In genomic region chr13:23585029-23585441, GRCm38 (mm10) we compare ENCODE assay signal across 8 mouse cellular contexts. TPM values are rescaled to one million over a fixed set of nuclear protein-coding genes. Genes with fewer than 3 reads are reported as not detected.
DNase-seq lines count a peak whose midpoint lies in the region; ATAC-seq and TF ChIP-seq lines count a peak whose summit lies in the region.

No protein-coding gene starts in this region.

- intact Hi-C loops in heart, postnatal 14 days (cut with DNase I) = loop anchor here (5.0 to 10.0 kb wide), 2 partner anchors 37 to 1830 kb away; partner anchors contain the start of genes Hist1h1e, Hist1h2ak, Hist1h2be and Hist1h2bn

- peak overlapping the region; percentile 99 for H3K27ac ChIP-seq in forebrain, embryonic 13.5 days
- peak overlapping the region; percentile 95 for H3K27ac ChIP-seq in layer of hippocampus, adult 2 months
- peak overlapping the region; percentile 98 for H3K27ac ChIP-seq in lung, embryonic 16.5 days (ENCODE audit: low read length)

- H3K4me3 ChIP-seq in forebrain, embryonic 13.5 days = peak overlapping the region; percentile 50
- peak overlapping the region; percentile 64 for H3K4me3 ChIP-seq in layer of hippocampus, adult 2 months
- H3K4me3 ChIP-seq in lung, embryonic 16.5 days (ENCODE audit: low read length) = peak overlapping the region; percentile 51

- WGBS in forebrain, embryonic 13.5 days = under 1% methylated on average over 21 of the region's 21 CpGs
- WGBS in lung, embryonic 16.5 days = under 1% methylated on average over 21 of the region's 21 CpGs

- peak overlapping the region; percentile 85 for H3K9ac ChIP-seq in forebrain, embryonic 13.5 days
- H3K9ac ChIP-seq in lung, embryonic 16.5 days (ENCODE audit: low read length) = peak overlapping the region; percentile 80

- H3K4me1 ChIP-seq in forebrain, embryonic 13.5 days = peaks cover 40% of the 10 kb centered on the region
- peaks cover 26% of the 10 kb centered on the region for H3K4me1 ChIP-seq in lung, embryonic 16.5 days (replicated peaks; ENCODE audit: control insufficient read depth, insufficient read depth, low read length)

- 0 out of 2 replicates have a peak, but pooled peaks have one; percentile 11 for ATAC-seq in forebrain, embryonic 13.5 days
- ATAC-seq in lung, embryonic 16.5 days (ENCODE audit: low read depth) = 0 out of 2 replicates have a peak, but pooled peaks have one; percentile 6

- H3K9me3 ChIP-seq in forebrain, embryonic 13.5 days (replicated peaks) = no peaks in the 10 kb centered on the region
- no peaks in the 10 kb centered on the region for H3K9me3 ChIP-seq in lung, embryonic 16.5 days (ENCODE audit: control insufficient read depth, low read length)

- no peaks in the 10 kb centered on the region for H3K27me3 ChIP-seq in forebrain, embryonic 13.5 days
- no peaks in the 10 kb centered on the region for H3K27me3 ChIP-seq in lung, embryonic 16.5 days (ENCODE audit: control insufficient read depth, insufficient read depth, low read depth, low read length)

- no peaks in the 10 kb centered on the region for H3K36me3 ChIP-seq in forebrain, embryonic 13.5 days (ENCODE audit: poor library complexity, severe bottlenecking)
- no peaks in the 10 kb centered on the region for H3K36me3 ChIP-seq in lung, embryonic 16.5 days (ENCODE audit: control insufficient read depth, insufficient read depth, low read length)

- peak; percentile 84 to 85 for DNase-seq in B cell, adult 2 months
- peak; percentile 60 for DNase-seq in adrenal gland, adult 8-10 months
- peak; percentile 65 to 79 for DNase-seq in heart, postnatal 14 days
- peak; percentile 61 to 69 for DNase-seq in layer of hippocampus, adult 2 months (ENCODE audit: low spot score in 2 of 2)
- DNase-seq in ovary, postnatal 14 days (ENCODE audit: low spot score) = peak; percentile 58
- peak; percentile 76 for DNase-seq in thymus, postnatal 0 days (ENCODE audit: low spot score)

- peak overlapping the region; percentile 76 for H3K4me2 ChIP-seq in forebrain, embryonic 13.5 days
- peak overlapping the region; percentile 83 for H3K4me2 ChIP-seq in lung, embryonic 16.5 days (ENCODE audit: low read depth, low read length)

- no peak for TF ChIP-seq CTCF in layer of hippocampus, adult 2 months (conservative IDR thresholded peaks at IDR 0.05)

RNA-seq across cellular contexts. Expression of gene Hist1h4d, which starts 3.6 kb away (rescaled TPM):
- total RNA-seq in adrenal gland, adult 8-10 months (2022) = 100 to 1,000 TPM; 116 to 151 (median 145) TPM
- 160 and 172 TPM in 2 replicates for polyA plus RNA-seq in forebrain, embryonic 13.5 days (2015; fragmentation: Nextera tagmentation; extraction: Ambion mirVana)
- total RNA-seq in heart, postnatal 14 days (2021) = 100 to 1,000 TPM in 1 of 2 experiments, 10 to 100 TPM in 1; 92.0 to 119 TPM
- total RNA-seq in layer of hippocampus, adult 2 months (2021) = 100 to 1,000 TPM; 140 to 146 TPM
- polyA plus RNA-seq in lung, embryonic 16.5 days (2015; fragmentation: Nextera tagmentation; extraction: Ambion mirVana) = 130 and 135 TPM in 2 replicates
- polyA plus RNA-seq in thymus, postnatal 0 days (2015; fragmentation: Nextera tagmentation; extraction: Ambion mirVana) = 273 and 292 TPM in 2 replicates

RNA-seq across cellular contexts. Expression of gene Hist1h3d, which starts 9.5 kb away (rescaled TPM):
- total RNA-seq in adrenal gland, adult 8-10 months (2022) = 1 to 10 TPM; 2.9 to 4.8 (median 3.3) TPM
- 8.8 TPM in 2 replicates for polyA plus RNA-seq in forebrain, embryonic 13.5 days (2015; fragmentation: Nextera tagmentation; extraction: Ambion mirVana)
- total RNA-seq in heart, postnatal 14 days (2021) = 10 to 100 TPM in 1 of 2 experiments, 1 to 10 TPM in 1; 7.8 to 17.6 TPM
- total RNA-seq in layer of hippocampus, adult 2 months (2021) = 10 to 100 TPM; 12.1 to 13.0 TPM
- polyA plus RNA-seq in lung, embryonic 16.5 days (2015; fragmentation: Nextera tagmentation; extraction: Ambion mirVana) = 7.4 and 9.5 TPM in 2 replicates
- polyA plus RNA-seq in thymus, postnatal 0 days (2015; fragmentation: Nextera tagmentation; extraction: Ambion mirVana) = 9.4 and 13.3 TPM in 2 replicates

RNA-seq across cellular contexts. Expression of gene Hist1h2ad, which starts 10.9 kb away (rescaled TPM):
- 1 to 10 TPM; 4.8 to 9.8 (median 5.8) TPM for total RNA-seq in adrenal gland, adult 8-10 months (2022)
- polyA plus RNA-seq in forebrain, embryonic 13.5 days (2015; fragmentation: Nextera tagmentation; extraction: Ambion mirVana) = 3.8 and 4.8 TPM in 2 replicates
- 10 to 100 TPM; 15.1 to 24.5 TPM for total RNA-seq in heart, postnatal 14 days (2021)
- 10 to 100 TPM in 1 of 2 experiments, 1 to 10 TPM in 1; 5.0 to 13.0 TPM for total RNA-seq in layer of hippocampus, adult 2 months (2021)
- polyA plus RNA-seq in lung, embryonic 16.5 days (2015; fragmentation: Nextera tagmentation; extraction: Ambion mirVana) = 2.9 and 3.4 TPM in 2 replicates
- polyA plus RNA-seq in thymus, postnatal 0 days (2015; fragmentation: Nextera tagmentation; extraction: Ambion mirVana) = 7.2 and 11.3 TPM in 2 replicates

RNA-seq across cellular contexts. Expression of gene Hist1h2bf, which starts 11.0 kb away (rescaled TPM):
- total RNA-seq in adrenal gland, adult 8-10 months (2022) = 10 to 100 TPM; 18.7 to 29.5 (median 23.2) TPM
- polyA plus RNA-seq in forebrain, embryonic 13.5 days (2015; fragmentation: Nextera tagmentation; extraction: Ambion mirVana) = 10.3 and 11.2 TPM in 2 replicates
- 10 to 100 TPM; 45.4 to 89.0 TPM for total RNA-seq in heart, postnatal 14 days (2021)
- 10 to 100 TPM; 22.8 to 29.6 TPM for total RNA-seq in layer of hippocampus, adult 2 months (2021)
- polyA plus RNA-seq in lung, embryonic 16.5 days (2015; fragmentation: Nextera tagmentation; extraction: Ambion mirVana) = 4.8 and 6.8 TPM in 2 replicates
- polyA plus RNA-seq in thymus, postnatal 0 days (2015; fragmentation: Nextera tagmentation; extraction: Ambion mirVana) = 22.7 and 39.0 TPM in 2 replicates

RNA-seq across cellular contexts. Expression of gene Hist1h2bg, which starts 13.8 kb away (rescaled TPM):
- 10 to 100 TPM; 55.2 to 81.2 (median 75.0) TPM for total RNA-seq in adrenal gland, adult 8-10 months (2022)
- polyA plus RNA-seq in forebrain, embryonic 13.5 days (2015; fragmentation: Nextera tagmentation; extraction: Ambion mirVana) = 8.9 and 11.5 TPM in 2 replicates
- 100 to 1,000 TPM; 100 to 175 TPM for total RNA-seq in heart, postnatal 14 days (2021)
- total RNA-seq in layer of hippocampus, adult 2 months (2021) = 10 to 100 TPM; 74.0 to 78.9 TPM
- polyA plus RNA-seq in lung, embryonic 16.5 days (2015; fragmentation: Nextera tagmentation; extraction: Ambion mirVana) = 13.6 and 15.8 TPM in 2 replicates
- polyA plus RNA-seq in thymus, postnatal 0 days (2015; fragmentation: Nextera tagmentation; extraction: Ambion mirVana) = 32.3 and 46.0 TPM in 2 replicates

Comparison
In these comparisons a context has a peak if more than half of its experiments do, and no peak if none do; other contexts are left out.
1. Peak in every context shown above with its lines: DNase-seq, ATAC-seq, H3K4me3 ChIP-seq and H3K27ac ChIP-seq.